Mouse (Mus musculus) hindbrain, embryonic 14.5 days (tissue): Measurements from ENCODE around the gene Pzp. TPM values are rescaled to one million over a fixed set of nuclear protein-coding genes. Genes with fewer than 3 reads are reported as not detected.

Source experiments
- ATAC-seq: fragments of 200-750 bp; cut with Nextera tagmentation; 2 replicates; pipeline ENCODE4 v1.8.0; 2017; ENCODE audit warnings: moderate number of reproducible peaks, mild to moderate bottlenecking, moderate TSS enrichment, moderate library complexity; ENCODE audit not compliant: low FRiP score
- DNase-seq: peaks from one replicate; pipeline ENCODE4 v3.0.0-alpha.2; 2015; ENCODE audit warnings: low spot score
- H3K27ac ChIP-seq: fragments of 300-500 bp; sonication (generic); 2 replicates; pipeline ENCODE4 v1.5.1; 2014; ENCODE audit warnings: mild to moderate bottlenecking, moderate library complexity
- H3K27me3 ChIP-seq: fragments of 300-500 bp; sonication (generic); 2 replicates; pipeline ENCODE4 v1.6.1; 2014; ENCODE audit warnings: mild to moderate bottlenecking, low read length, mixed read lengths; ENCODE audit not compliant: control insufficient read depth, insufficient read depth
- H3K36me3 ChIP-seq: fragments of 300-500 bp; sonication (generic); replicated peaks from 2 replicates; pipeline ENCODE4 v1.6.1; 2014; ENCODE audit not compliant: control insufficient read depth, insufficient read depth
- H3K4me1 ChIP-seq: fragments of 300-500 bp; sonication (generic); replicated peaks from 2 replicates; pipeline ENCODE4 v1.6.1; 2014; ENCODE audit warnings: antibody characterized with exemption, low read length, mixed read lengths; ENCODE audit not compliant: control insufficient read depth, insufficient read depth
- H3K4me2 ChIP-seq: fragments of 300-500 bp; sonication (generic); replicated peaks from 2 replicates; pipeline ENCODE4 v1.6.1; 2014; ENCODE audit warnings: mild to moderate bottlenecking, moderate library complexity
- H3K4me3 ChIP-seq: fragments of 300-500 bp; sonication (generic); replicated peaks from 2 replicates; pipeline ENCODE4 v1.5.1; 2014; ENCODE audit warnings: mild to moderate bottlenecking, low read length
- H3K9ac ChIP-seq: fragments of 300-500 bp; sonication (generic); 2 replicates; pipeline ENCODE4 v1.6.1; 2014
- H3K9me3 ChIP-seq: fragments of 300-500 bp; sonication (generic); 2 replicates; pipeline ENCODE4 v1.6.1; 2016; ENCODE audit warnings: low read length; ENCODE audit not compliant: control insufficient read depth
- WGBS: fragments of 180-500 bp; shearing (Covaris S2); extraction: QIAGEN DNeasy Blood & Tissue Kit; methylation state at CpG from one replicate; pipeline ENCODE4 v1.1.7; 2014; 5-methylcytosine and 5-hydroxymethylcytosine counted together
- polyA plus RNA-seq: library from polyadenylated mRNA; unstranded; fragments of >200 nt; fragmentation: Nextera tagmentation; extraction: Ambion mirVana; gene quantifications from 2 replicates; pipeline ENCODE4 v1.2.1, GENCODE M21; 2014

The Pzp gene
- 0.13 and 0.70 TPM in 2 replicates for polyA plus RNA-seq

- H3K9ac ChIP-seq, result no peak within 1 kb of the TSS
- H3K27ac ChIP-seq, result no peak within 1 kb of the TSS
- no peaks in the 10 kb centered on the region for H3K4me1 ChIP-seq
- H3K36me3 ChIP-seq, result no peaks in the 10 kb centered on the region
- H3K4me3 ChIP-seq, result no peak within 1 kb of the TSS
- H3K4me2 ChIP-seq, result no peak within 1 kb of the TSS
- DNase-seq (no peak), ATAC-seq (no peak)
- no peaks in the 10 kb centered on the region for H3K9me3 ChIP-seq
- H3K27me3 ChIP-seq, result no peaks in the 10 kb centered on the region
- WGBS, result 90% methylated on average over 4 of the region's 4 CpGs
These were observed at the start of gene Pzp for GRCm38 (mm10) chr6:128526601-128527000. Gene Pzp, minus strand, starts transcription at chr6:128526720.

GRCm38 (mm10) chr6:128566589-128566988 is 40.1 kb upstream of the Pzp start:
- H3K4me3 ChIP-seq, result no peak overlapping the region
- no peaks in the 10 kb centered on the region for H3K36me3 ChIP-seq
- no peak for DNase-seq
- ATAC-seq, result no peak
- 94% methylated on average over 11 of the region's 11 CpGs for WGBS
- no peak overlapping the region for H3K27ac ChIP-seq
- H3K4me1 ChIP-seq, result no peaks in the 10 kb centered on the region
- no peak overlapping the region for H3K4me2 ChIP-seq
- no peaks in the 10 kb centered on the region for H3K27me3 ChIP-seq
- H3K9me3 ChIP-seq, result no peaks in the 10 kb centered on the region
- H3K9ac ChIP-seq, result no peak overlapping the region

DNA sequence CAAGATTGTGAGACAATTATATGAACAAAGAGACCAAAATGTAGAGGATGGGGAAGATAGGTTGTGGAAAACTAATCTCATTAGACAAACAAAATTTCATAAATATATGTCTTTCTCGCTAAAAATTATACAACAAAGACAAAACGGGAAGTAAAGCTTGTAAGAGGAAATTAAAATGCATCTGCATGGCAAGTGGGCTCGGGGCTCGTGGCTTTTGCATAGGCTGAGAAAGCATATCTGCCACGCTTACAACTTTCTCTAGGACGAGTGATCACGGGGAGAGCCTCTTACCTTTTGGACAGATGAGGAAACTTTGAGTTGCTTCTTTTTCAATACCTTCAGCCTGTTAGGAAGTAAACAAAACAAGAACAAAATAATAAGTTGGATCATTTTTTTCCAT is 27.5 kb upstream of the Pzp start:
- Histone ChIP-seq H3K9me3 (no peaks in the 10 kb centered on the region), H3K36me3 (no peaks in the 10 kb centered on the region), H3K9ac (no peak overlapping the region), H3K27ac (no peak overlapping the region), H3K4me1 (no peaks in the 10 kb centered on the region), H3K4me2 (no peak overlapping the region), H3K4me3 (no peak overlapping the region), H3K27me3 (no peaks in the 10 kb centered on the region)
- no peak for ATAC-seq
- no peak for DNase-seq
- 92% methylated on average over 7 of the region's 7 CpGs for WGBS

GRCm38 (mm10) chr6:128549463-128550452 is 23.2 kb upstream of the Pzp start:
- no peak for ATAC-seq
- Histone ChIP-seq H3K27me3 (no peaks in the 10 kb centered on the region), H3K9me3 (no peaks in the 10 kb centered on the region), H3K4me3 (no peak overlapping the region), H3K4me2 (no peak overlapping the region), H3K4me1 (no peaks in the 10 kb centered on the region), H3K9ac (no peak overlapping the region), H3K36me3 (no peaks in the 10 kb centered on the region), H3K27ac (no peak overlapping the region)
- no peak for DNase-seq
- WGBS, result 78% methylated on average over 15 of the region's 15 CpGs

DNA sequence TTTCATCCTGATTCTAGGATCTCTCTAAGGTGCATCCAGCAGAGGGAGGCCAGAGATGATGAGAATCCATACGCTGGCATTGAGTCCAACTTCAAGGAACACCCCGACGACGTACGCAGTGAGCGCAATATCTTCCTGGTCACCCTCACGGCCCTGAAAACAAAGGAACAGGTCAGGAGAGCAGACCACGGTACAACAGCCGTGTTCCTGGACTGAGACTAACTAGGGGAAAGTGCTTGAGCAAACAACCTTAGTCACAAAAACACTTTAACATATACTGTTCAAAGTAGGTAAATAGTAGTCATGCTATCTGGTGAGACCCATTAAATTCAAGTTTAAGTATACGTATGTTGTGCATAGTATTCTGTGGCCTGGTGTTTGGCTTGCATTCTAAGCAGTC is 22.0 kb upstream of the Pzp start:
- H3K27me3 ChIP-seq, result no peaks in the 10 kb centered on the region
- H3K4me1 ChIP-seq, result no peaks in the 10 kb centered on the region
- H3K4me2 ChIP-seq, result no peak overlapping the region
- no peaks in the 10 kb centered on the region for H3K9me3 ChIP-seq
- no peak overlapping the region for H3K9ac ChIP-seq
- no peak overlapping the region for H3K27ac ChIP-seq
- DNase-seq (no peak), ATAC-seq (no peak)
- H3K36me3 ChIP-seq, result no peaks in the 10 kb centered on the region
- 89% methylated on average over 10 of the region's 10 CpGs for WGBS
- no peak overlapping the region for H3K4me3 ChIP-seq

- ATAC-seq (no peak), DNase-seq (no peak)
- Histone ChIP-seq H3K27me3 (no peaks in the 10 kb centered on the region), H3K4me1 (no peaks in the 10 kb centered on the region), H3K9ac (no peak overlapping the region), H3K36me3 (no peaks in the 10 kb centered on the region), H3K4me3 (no peak overlapping the region), H3K27ac (no peak overlapping the region), H3K9me3 (no peaks in the 10 kb centered on the region), H3K4me2 (no peak overlapping the region)
- 88% methylated on average over 4 of the region's 4 CpGs for WGBS
These were observed 18.9 kb upstream of the Pzp start for GRCm38 (mm10) chr6:128545402-128545801.

GRCm38 (mm10) chr6:128543226-128543625 is 16.7 kb upstream of the Pzp start:
- 88% methylated on average over 13 of the region's 13 CpGs for WGBS
- no peak overlapping the region for H3K27ac ChIP-seq

GRCm38 (mm10) chr6:128535250-128535649 is 8.7 kb upstream of the Pzp start:
- DNase-seq (no peak), ATAC-seq (no peak)
- H3K27ac ChIP-seq, result no peak overlapping the region
- H3K4me2 ChIP-seq, result no peak overlapping the region
- H3K9ac ChIP-seq, result no peak overlapping the region
- H3K4me3 ChIP-seq, result no peak overlapping the region
- no peaks in the 10 kb centered on the region for H3K27me3 ChIP-seq
- 94% methylated on average over 2 of the region's 2 CpGs for WGBS
- no peaks in the 10 kb centered on the region for H3K4me1 ChIP-seq
- H3K36me3 ChIP-seq, result no peaks in the 10 kb centered on the region
- H3K9me3 ChIP-seq, result no peaks in the 10 kb centered on the region

More at GRCm38 (mm10) chr6:128543226-128543625, 16.7 kb upstream of the Pzp start:
- no peaks in the 10 kb centered on the region for H3K9me3 ChIP-seq
- DNase-seq (no peak), ATAC-seq (no peak)
- no peaks in the 10 kb centered on the region for H3K4me1 ChIP-seq
- H3K4me2 ChIP-seq, result no peak overlapping the region
- no peaks in the 10 kb centered on the region for H3K27me3 ChIP-seq
- no peak overlapping the region for H3K9ac ChIP-seq
- no peak overlapping the region for H3K4me3 ChIP-seq
- H3K36me3 ChIP-seq, result no peaks in the 10 kb centered on the region

GRCm38 (mm10) chr6:128533296-128533695 is 6.8 kb upstream of the Pzp start:
- Histone ChIP-seq H3K9ac (no peak overlapping the region), H3K4me3 (no peak overlapping the region), H3K9me3 (no peaks in the 10 kb centered on the region), H3K36me3 (no peaks in the 10 kb centered on the region), H3K27me3 (no peaks in the 10 kb centered on the region), H3K4me2 (no peak overlapping the region), H3K4me1 (no peaks in the 10 kb centered on the region), H3K27ac (no peak overlapping the region)
- DNase-seq (no peak), ATAC-seq (no peak)
- 92% methylated on average over 6 of the region's 6 CpGs for WGBS
